Mouse (Mus musculus) layer of hippocampus, postnatal 36 days (tissue): ENCODE data around the gene Exosc7. TPM values are rescaled to one million over a fixed set of nuclear protein-coding genes. Genes with fewer than 3 reads are reported as not detected.

Source experiments
- DNase-seq, 2 experiments: peaks; one replicate each; pipeline ENCODE4 v3.0.0; 2022
- total RNA-seq, 2 experiments: library from RNA; stranded (reverse); gene quantifications; 2 replicates each; pipeline ENCODE4 v1.2.3; 2021

Gene Exosc7
- total RNA-seq, result 10 to 100 TPM; 41.1 to 44.5 TPM

- peak; percentile 86 to 88 for DNase-seq
These were observed at the start of gene Exosc7, which contains the start of gene Zdhhc3 for GRCm38 (mm10) chr9:123112805-123113521. Gene Exosc7, plus strand, starts transcription at chr9:123113215. Gene Zdhhc3, minus strand, starts transcription at chr9:123113205.

DNA sequence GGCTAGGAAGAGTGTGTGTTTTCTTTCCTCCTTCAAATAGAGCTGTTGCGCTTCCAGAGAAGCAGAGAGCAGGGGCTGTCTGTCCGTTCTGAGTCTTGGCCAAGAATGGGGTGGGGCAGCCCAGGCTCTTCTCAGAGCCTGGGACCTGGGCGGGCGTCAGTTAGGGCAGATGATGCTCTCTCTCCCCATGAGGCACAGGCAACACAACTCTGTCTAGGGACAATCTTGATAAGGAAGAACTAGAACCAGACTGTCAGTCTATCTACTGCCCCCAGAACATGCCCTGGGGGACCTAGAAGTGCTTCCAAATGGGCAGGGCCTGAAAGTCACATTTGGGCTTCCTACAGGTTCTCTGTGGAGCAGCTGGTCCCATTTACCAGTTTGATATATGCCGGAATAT, 33.9 kb upstream of the Exosc7 start:
- DNase-seq, result no peak

DNA sequence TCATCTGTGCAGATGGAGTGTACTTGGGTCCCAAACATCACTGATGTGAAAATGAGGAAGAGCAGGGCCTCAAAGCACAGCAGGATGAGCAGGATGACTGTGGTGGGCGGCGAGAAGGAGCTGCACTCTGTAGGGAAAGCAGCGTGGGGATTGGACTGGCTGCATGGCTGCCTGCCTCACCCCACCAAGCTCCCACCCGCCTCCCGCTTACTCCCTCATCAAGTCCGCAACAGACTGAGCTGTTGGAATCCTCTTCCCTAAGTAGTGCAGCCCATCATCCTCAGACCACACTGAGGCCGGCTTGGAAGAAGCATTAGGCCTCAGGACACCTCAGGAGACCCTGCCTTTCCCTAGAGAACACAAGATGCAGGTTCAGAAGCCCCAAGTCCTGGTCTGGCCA, 32.7 kb upstream of the Exosc7 start:
- DNase-seq, result no peak

GRCm38 (mm10) chr9:123080796-123081195, 32.2 kb upstream of the Exosc7 start:
- no peak for DNase-seq

- no peak for DNase-seq
These were observed 27.6 kb upstream of the Exosc7 start for GRCm38 (mm10) chr9:123085373-123085772.

DNA sequence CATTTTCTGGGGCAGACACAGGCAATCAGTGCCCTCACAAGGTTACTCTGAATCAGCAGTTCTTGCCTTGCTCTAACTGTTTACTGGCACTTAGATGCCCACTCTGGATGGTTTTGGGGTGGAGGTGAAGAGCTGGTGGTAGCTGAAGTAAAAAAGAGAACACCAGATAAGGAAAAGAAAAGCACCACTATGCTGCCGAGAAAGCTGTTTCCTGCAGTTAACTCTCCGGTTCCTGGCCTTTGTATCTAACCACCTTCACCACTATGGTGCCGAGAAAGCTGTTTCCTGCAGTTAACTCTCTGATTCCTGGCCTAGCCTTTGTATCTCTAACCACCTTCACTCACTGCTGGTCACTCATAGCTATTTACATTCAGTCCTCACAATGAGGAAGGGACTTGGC, 25.5 kb upstream of the Exosc7 start:
- DNase-seq, result no peak

GRCm38 (mm10) chr9:123090844-123091243, 22.2 kb upstream of the Exosc7 start:
- no peak for DNase-seq

GRCm38 (mm10) chr9:123099631-123100455, 13.2 kb upstream of the Exosc7 start:
- DNase-seq, result no peak

GRCm38 (mm10) chr9:123103425-123103824, 9.6 kb upstream of the Exosc7 start:
- no peak for DNase-seq

DNA sequence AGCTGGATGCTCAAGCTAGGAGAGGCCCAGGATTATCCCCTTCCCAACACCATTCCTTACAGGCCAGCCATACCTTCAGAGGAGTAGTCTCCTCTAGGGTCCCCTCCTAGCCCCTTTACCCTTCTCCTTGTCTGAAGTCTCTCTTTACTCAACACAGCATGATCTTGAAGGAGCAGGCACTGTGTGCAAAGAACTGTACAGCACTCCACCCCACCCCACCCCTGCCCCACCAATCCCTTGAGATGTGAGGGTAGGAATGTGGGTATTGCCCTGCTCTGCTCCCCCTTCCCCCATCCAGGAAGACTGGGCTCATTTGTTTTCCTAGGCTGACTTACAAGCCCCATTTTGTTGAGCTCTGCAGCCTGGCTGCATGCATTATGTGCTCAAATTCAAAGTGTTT, 8.7 kb upstream of the Exosc7 start:
- DNase-seq, result no peak

DNA sequence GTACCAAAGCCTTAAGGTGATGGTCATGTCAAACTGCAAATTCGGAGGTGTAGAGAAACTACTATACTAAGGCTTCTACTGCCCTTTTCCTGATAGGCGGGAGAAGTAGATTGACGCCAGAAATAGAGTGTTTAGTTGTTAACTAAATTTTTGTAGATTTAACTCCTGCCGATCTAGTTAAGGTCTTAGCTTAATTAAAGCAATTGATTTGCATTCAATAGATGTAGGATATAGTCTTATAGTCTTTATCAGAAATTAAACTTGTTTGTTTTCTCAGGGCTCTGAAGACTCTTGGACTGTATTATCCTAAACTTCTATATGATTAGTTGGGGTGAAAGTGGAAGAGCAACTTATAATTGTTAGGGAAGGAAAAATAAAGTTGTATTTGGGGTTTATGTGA, 5.8 kb upstream of the Exosc7 start:
- no peak for DNase-seq

DNA sequence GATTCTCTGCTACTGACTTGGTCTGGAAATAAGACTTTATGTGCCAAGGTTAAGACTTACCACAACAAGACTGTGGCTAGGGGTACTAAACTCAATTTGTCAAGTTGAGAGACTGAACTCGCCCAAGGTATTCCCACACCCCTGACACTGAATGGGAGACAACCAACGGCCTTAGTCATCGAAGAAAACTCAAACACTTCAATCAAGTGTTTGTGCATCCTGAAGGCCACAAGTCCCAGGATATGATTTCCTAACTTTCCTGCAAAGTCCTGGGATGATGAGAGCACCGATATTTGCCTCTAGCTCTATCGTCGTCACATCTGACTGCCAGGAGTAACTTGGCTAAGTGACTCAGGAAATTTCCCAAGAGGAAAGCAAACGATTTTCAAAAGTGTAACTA, 3.8 kb upstream of the Exosc7 start:
- DNase-seq, result no peak

DNA sequence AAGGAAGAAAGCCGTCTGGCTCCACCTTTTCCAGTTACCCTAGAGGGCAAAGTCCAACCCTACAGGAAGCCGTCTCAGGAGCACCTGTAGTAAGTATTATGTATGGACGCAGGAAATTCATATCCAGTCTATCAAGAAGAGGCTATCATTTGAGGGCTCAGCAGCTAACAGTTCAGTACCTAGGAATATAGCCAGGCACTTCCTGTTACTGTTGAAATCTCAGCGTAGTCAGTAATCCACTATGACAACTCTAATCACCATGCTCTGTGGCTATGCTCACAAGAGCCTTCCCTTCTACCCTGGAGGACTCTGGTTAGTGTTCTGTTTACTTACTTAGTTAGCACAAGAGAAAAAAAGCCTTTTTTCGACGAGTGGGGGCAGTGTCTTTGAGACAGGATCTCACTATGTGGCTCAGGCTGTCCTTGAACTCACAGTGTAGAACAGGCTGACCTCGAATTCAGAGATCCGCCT, 1.2 kb upstream of the Exosc7 start:
- no peak for DNase-seq

DNA sequence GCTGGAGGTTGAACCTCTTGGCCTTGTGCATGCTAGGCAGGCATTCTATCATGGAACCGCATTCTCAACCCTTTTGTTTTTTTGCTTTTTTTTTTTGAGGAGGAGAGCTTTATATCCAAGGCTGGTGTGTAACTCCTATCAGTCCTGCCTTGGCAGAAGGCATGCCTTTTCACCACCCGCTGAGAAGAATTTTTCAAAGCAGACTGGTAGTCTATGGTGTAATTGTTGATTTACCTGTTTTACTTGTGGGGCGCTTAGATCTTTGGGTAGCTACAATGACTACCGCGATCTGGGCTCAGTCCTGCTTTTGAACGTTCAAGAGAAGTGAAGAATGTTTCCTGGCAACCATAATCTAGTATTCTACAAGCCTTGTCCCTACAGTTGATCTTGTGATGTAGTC, 916 bp downstream of the Exosc7 start:
- no peak for DNase-seq

DNA sequence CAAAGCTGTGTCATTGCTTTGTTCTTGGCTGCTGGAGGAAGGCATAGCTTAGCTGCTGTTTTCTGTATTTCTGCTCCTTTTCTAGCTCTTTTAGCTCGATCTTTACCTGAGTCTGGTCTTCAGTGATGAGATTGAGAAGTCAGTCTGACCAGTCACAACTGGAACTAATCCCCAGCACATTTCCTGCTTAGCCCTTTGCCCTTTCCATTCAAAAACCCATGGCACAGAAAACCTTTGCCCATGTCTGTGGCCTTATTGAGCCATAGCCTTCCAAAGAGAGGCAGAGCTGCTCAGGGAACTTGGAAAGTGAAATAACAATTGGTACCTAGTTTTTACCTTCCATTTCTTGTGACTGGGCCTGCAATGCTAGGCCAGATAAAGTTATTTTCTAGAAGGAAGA, 2.6 kb downstream of the Exosc7 start:
- DNase-seq, result no peak

DNA sequence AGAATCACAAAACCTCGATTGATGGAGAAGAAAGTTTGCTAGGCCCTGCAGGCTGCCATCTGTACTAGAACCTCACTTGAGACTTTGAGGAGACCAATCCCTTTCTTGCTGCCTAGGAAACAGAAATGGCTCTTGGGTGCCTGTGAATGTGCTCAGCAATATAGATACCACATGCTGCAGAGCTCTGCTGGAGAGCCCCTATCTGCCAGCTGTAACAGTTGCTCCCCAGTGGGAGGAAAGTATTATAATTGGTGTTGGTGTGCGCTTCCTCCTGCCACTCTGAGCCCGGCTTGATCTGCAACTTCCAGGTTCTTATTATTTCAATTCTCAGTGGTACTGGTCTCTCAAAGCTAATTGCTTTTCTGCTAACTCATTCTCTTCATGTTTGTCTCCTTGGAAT, 10.0 kb downstream of the Exosc7 start:
- no peak for DNase-seq

DNA sequence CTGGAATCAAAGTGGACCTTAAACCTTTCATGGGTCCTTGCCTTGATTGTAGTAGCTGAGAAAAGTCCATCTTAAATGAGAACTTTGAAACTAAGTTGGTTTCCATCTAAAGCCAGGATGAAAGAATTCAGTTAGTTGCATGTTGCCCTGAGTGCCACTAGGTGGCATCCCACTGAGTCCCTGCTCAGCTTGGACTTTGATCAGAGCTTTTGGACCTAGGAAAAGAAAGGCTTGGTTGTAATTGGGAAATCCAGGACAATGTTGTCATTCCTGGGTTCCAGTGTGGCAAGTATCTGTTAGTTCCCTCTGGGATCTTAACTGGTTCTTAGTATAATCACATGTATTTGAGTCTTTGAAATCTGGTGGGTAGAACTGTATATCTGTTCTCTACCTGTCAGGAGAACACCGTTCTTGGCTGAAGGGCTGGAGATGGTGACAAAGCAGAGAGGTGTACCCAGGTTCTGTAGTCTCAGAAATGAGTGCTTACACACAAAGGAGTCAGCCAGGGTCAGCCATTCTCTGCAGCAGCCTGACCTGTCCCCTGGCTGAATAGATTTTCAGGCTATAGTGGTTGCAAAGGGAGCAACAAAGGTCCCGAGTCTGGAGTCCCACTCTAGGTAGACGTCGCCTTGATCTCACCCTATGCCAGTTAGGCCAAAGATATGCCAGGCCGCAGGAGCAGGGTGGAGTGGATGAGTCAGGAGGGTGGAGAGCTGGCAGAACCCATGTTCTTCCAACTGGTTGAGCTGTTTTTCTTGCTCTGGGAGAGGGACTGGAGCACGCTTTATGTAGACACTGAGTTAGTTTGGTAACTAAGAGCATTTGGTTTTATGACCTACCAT, 10.8 kb downstream of the Exosc7 start:
- no peak for DNase-seq

- no peak for DNase-seq
These were observed 11.5 kb downstream of the Exosc7 start for GRCm38 (mm10) chr9:123124413-123124981.

- DNase-seq, result no peak
These were observed 14.6 kb downstream of the Exosc7 start for GRCm38 (mm10) chr9:123127663-123128062.

GRCm38 (mm10) chr9:123132994-123133393, 20.0 kb downstream of the Exosc7 start:
- no peak for DNase-seq

DNA sequence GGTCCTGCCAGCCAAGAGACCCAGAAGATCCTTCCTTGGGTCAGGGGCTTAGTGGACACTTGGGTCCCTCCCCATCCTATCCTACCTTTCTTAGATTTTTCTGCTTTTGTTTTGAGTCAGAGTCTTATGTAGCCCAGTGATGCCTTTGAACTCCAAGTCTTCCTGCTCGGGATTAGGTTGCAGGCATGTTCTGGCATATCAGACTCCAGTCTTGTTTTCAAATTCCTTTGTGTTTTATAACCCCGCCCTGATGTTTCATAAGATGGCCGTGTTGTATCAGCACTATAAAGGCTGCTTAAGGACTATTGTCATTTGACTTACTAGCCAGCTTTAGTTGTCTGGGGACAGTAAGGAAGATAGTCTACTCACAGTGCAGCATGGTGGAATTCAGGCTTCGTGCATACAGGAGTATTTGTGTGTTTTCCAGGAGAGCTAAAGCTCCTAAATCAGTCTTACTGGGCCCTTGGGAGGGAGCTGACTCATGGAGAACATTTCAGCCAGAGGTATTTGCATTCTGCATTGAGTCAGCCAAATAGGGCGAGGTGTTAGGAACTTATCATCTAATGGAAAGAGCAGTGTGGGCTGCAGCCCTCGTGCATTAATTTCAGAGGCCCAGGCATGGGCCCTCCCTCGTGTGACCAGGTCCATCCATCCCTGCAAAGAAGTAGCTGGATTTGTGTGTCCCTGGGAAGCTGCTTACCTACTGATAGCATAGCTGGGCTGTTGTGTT, 24.1 kb downstream of the Exosc7 start:
- DNase-seq, result no peak
